Mouse (Mus musculus) cerebellum, adult 2 months (tissue): ENCODE results near the gene Pfn3. TPM values are rescaled to one million over a fixed set of nuclear protein-coding genes. Genes with fewer than 3 reads are reported as not detected.
A peak's percentile ranks its signal among the peaks of the same experiment; 100 is the strongest.

ENCODE experiments used
- DNase-seq, 2 experiments: peaks; one replicate each; pipeline ENCODE4 v3.0.0; 2021
- H3K27ac ChIP-seq: fragments of 200-500 bp; 2 replicates; pipeline ENCODE4 v1.5.1; 2012; ENCODE audit warnings: low read length, control low read depth, inconsistent platforms; ENCODE audit not compliant: insufficient read depth
- H3K27me3 ChIP-seq: fragments of 200-500 bp; 2 replicates; pipeline ENCODE4 v1.6.1; 2012; ENCODE audit warnings: inconsistent platforms, mild to moderate bottlenecking, low read length, moderate library complexity; ENCODE audit not compliant: control insufficient read depth, insufficient read depth
- H3K4me1 ChIP-seq: fragments of 200-500 bp; 2 replicates; pipeline ENCODE4 v1.6.1; 2011; ENCODE audit warnings: low read length; ENCODE audit not compliant: control insufficient read depth, insufficient read depth
- H3K4me3 ChIP-seq: fragments of 200-500 bp; replicated peaks from 2 replicates; pipeline ENCODE3; 2011; ENCODE audit warnings: mild to moderate bottlenecking, low read depth, low read length, control low read depth; ENCODE audit not compliant: insufficient read depth
- CTCF ChIP-seq: fragments of 200-500 bp; IDR thresholded peaks from 2 replicates; pipeline ENCODE4 v1.5.1; 2011; ENCODE audit warnings: low read depth, mild to moderate bottlenecking, control low read depth, low read length, moderate library complexity, borderline replicate concordance; ENCODE audit not compliant: insufficient read depth
- POLR2A ChIP-seq: fragments of 200-500 bp; IDR thresholded peaks from 2 replicates; pipeline ENCODE4 v1.6.1; 2011; ENCODE audit warnings: low read length, control low read depth, borderline replicate concordance; ENCODE audit not compliant: insufficient read depth
- WGBS: fragments of 180-500 bp; shearing (Covaris S2); methylation state at CpG from one replicate; pipeline ENCODE4 v1.1.7; 2018; 5-methylcytosine and 5-hydroxymethylcytosine counted together
- polyA plus RNA-seq: library from polyadenylated mRNA; depleted of rRNA; stranded (reverse); fragments of >200 nt; gene quantifications from 2 replicates; pipeline ENCODE4 v1.2.3, GENCODE M21; 2012

The Pfn3 gene
- polyA plus RNA-seq, 1 experiment: not detected

- 15% methylated on average over 35 of the region's 35 CpGs for WGBS
- TF ChIP-seq POLR2A (no peak), CTCF (peak; percentile 77)
- Histone ChIP-seq H3K4me3 (peak overlapping the region; percentile 23), H3K4me1 (peaks cover 4% of the 10 kb centered on the region; the same call in 1 of the 2 replicates), H3K27me3 (no peaks in the 10 kb centered on the region), H3K27ac (no peak overlapping the region)
- peak; percentile 57 to 71 for DNase-seq
These were observed 6.1 kb upstream of the Pfn3 start for GRCm38 (mm10) chr13:55420933-55421800.

GRCm38 (mm10) chr13:55420018-55420932 lies 5.2 kb upstream of the Pfn3 start:
- 30% methylated on average over 50 of the region's 51 CpGs for WGBS
- Histone ChIP-seq H3K4me3 (no peak overlapping the region), H3K27me3 (no peaks in the 10 kb centered on the region), H3K27ac (no peak overlapping the region), H3K4me1 (peaks cover 4% of the 10 kb centered on the region; the same call in 1 of the 2 replicates)
- peak in 1 of 2 experiments; percentile 16 for DNase-seq
- TF ChIP-seq CTCF: no peak
- no peak for TF ChIP-seq POLR2A

DNA sequence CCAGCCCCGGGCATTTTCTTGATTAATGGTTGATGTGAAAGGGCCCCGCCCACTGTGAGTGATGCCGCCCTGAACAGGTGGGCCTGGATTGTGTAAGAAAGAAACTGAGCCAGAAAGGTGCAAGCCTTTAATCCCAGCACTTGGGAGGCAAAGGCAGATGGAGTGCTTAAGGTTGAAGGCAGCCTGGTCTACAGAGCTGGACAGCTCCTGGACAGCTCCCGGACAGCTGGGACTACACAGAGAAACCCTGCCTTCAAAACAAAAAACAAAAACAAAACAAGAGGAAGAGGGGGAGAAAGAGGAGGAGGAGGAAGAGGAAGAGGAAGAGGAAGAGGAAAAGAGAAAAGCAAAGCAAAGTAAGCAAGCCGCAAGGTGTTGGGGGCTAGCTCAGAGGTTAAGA lies 4.1 kb upstream of the Pfn3 start:
- H3K4me3 ChIP-seq: no peak overlapping the region
- no peak for DNase-seq
- H3K27me3 ChIP-seq: no peaks in the 10 kb centered on the region
- H3K27ac ChIP-seq: no peak overlapping the region
- 85% methylated on average over 5 of the region's 5 CpGs for WGBS
- TF ChIP-seq POLR2A (no peak), CTCF (no peak)
- peaks cover 7% of the 10 kb centered on the region for H3K4me1 ChIP-seq

DNA sequence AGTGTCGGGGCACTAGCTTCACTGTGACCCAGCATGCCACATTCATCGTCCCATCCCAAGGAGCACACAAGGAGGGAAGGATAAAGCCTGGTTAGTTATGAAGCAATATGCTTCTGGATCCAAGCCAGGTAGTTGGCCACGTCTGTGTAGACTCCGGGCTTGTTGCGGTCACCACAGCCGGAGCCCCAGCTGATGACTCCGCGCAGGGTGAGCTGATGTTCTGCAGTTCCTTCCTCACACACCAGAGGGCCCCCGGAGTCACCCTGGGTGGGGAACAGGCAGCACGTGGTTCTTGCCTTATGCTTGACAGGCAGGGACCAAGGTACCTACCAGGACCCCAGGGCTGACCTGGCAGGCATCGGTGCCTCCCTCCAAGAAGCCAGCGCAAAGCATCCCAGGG lies 3.0 kb upstream of the Pfn3 start:
- Histone ChIP-seq H3K4me1 (peaks cover 7% of the 10 kb centered on the region), H3K27ac (no peak overlapping the region), H3K4me3 (no peak overlapping the region), H3K27me3 (no peaks in the 10 kb centered on the region)
- TF ChIP-seq POLR2A (no peak), CTCF (peak; percentile 91)
- 9% methylated on average over 12 of the region's 12 CpGs for WGBS
- peak; percentile 78 to 89 for DNase-seq

DNA sequence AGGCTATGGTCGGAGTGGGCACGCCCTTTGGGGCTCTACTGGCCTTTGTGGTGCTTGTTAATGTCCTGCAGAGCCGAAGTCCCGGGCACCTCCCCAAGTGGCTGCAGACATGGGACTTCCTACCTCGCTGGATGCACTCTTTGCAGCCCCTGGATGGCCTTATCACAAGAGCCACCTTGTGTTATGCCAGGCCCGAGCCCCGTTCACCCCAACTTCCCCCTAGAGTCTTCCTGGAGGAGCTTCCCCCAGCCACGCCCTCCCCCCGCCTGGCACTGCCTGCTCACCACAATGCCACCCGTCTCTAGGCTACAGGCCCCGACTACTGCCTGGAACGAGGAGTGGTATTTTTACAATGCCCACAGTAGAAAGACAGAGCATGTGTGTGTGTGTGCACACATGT lies 1.7 kb downstream of the Pfn3 start:
- H3K4me1 ChIP-seq: peaks cover 3% of the 10 kb centered on the region; the same call in 1 of the 2 replicates
- DNase-seq: no peak
- no peak overlapping the region for H3K27ac ChIP-seq
- TF ChIP-seq POLR2A (no peak), CTCF (no peak)
- no peak overlapping the region for H3K4me3 ChIP-seq
- H3K27me3 ChIP-seq: no peaks in the 10 kb centered on the region
- WGBS: 72% methylated on average over 12 of the region's 12 CpGs

DNA sequence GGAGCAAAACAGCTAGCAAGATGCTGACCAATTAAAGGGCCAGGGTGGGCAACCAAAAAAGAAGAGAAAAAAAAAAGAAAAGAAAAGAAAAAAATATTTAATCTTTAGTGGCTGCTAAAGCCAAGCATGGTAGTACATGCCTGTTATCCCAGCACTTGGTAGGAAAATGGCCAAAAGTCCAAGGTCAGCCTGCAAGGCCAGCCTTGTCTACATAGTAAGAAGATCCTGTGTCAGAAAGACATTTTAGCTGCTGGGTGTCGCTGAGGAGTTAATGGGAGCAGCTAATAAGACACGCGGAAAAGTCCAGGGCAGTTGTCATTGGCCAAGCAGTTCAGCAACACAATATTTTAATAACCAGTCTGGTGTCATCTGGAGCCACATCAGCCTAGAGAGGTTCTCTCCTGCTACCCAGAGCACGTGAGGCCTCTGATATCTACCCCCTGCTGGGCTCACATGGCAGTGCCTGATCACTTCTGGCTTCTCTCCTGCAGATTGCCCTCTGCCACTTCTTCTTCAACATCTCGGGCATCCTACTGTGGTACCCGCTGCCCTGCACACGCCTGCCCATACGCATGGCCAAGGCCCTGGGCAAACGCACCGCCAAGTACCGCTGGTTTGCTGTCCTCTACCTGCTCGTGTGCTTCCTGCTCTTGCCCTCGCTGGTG lies 2.3 kb downstream of the Pfn3 start:
- Histone ChIP-seq H3K4me3 (no peak overlapping the region), H3K27me3 (no peaks in the 10 kb centered on the region), H3K27ac (no peak overlapping the region), H3K4me1 (peaks cover 3% of the 10 kb centered on the region; the same call in 1 of the 2 replicates)
- TF ChIP-seq POLR2A (no peak), CTCF (no peak)
- WGBS: 55% methylated on average over 13 of the region's 13 CpGs
- DNase-seq: no peak

DNA sequence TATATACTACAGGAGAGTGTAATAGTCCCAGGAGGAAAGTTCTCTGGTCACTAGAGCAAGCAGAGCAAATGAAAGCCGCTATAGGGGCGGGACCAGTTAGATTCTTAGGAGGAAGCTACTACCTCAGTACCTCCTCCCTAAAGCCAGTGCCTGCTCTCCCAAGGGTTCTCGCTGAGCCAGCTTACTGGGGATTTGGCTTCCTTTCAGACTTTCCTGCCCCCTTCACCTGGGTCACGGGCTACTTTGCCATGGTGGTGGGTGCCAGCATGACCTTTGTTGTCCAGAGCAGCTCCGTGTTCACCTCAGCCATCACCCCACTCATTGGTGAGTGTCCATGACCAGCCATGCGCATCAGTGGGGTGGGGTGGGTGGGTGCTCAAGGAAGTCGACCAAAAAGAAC lies 3.2 kb downstream of the Pfn3 start:
- Histone ChIP-seq H3K27ac (no peak overlapping the region), H3K4me3 (no peak overlapping the region), H3K27me3 (no peaks in the 10 kb centered on the region), H3K4me1 (peaks cover 3% of the 10 kb centered on the region; the same call in 1 of the 2 replicates)
- no peak for TF ChIP-seq POLR2A
- TF ChIP-seq CTCF: no peak
- 85% methylated on average over 7 of the region's 7 CpGs for WGBS
- DNase-seq: no peak
